Mouse (Mus musculus) hindbrain, embryonic 12.5 days (tissue): Measurements from ENCODE around the gene Prox2. TPM values are rescaled to one million over a fixed set of nuclear protein-coding genes. Genes with fewer than 3 reads are reported as not detected.

Experiments
- ATAC-seq: fragments of 200-750 bp; cut with Nextera tagmentation; 2 replicates; pipeline ENCODE4 v1.8.0; 2017; ENCODE audit warnings: moderate TSS enrichment; ENCODE audit not compliant: low FRiP score
- H3K27ac ChIP-seq: fragments of 300-500 bp; sonication (generic); 2 replicates; pipeline ENCODE4 v1.5.1; 2016; ENCODE audit warnings: mild to moderate bottlenecking
- H3K27me3 ChIP-seq: fragments of 300-500 bp; sonication (generic); 2 replicates; pipeline ENCODE4 v1.6.1; 2016; ENCODE audit warnings: mild to moderate bottlenecking
- H3K36me3 ChIP-seq: fragments of 300-500 bp; sonication (generic); 2 replicates; pipeline ENCODE4 v1.6.1; 2016; ENCODE audit warnings: mild to moderate bottlenecking
- H3K4me1 ChIP-seq: fragments of 300-500 bp; sonication (generic); 2 replicates; pipeline ENCODE4 v1.6.1; 2016
- H3K4me2 ChIP-seq: fragments of 300-500 bp; sonication (generic); replicated peaks from 2 replicates; pipeline ENCODE4 v1.6.1; 2016; ENCODE audit warnings: mild to moderate bottlenecking
- H3K4me3 ChIP-seq: fragments of 300-500 bp; sonication (generic); 2 replicates; pipeline ENCODE4 v1.5.1; 2016; ENCODE audit warnings: mild to moderate bottlenecking
- H3K9ac ChIP-seq: fragments of 300-500 bp; sonication (generic); 2 replicates; pipeline ENCODE4 v1.6.1; 2016; ENCODE audit warnings: mild to moderate bottlenecking, moderate library complexity
- H3K9me3 ChIP-seq: fragments of 300-500 bp; sonication (generic); replicated peaks from 2 replicates; pipeline ENCODE4 v1.6.1; 2016; ENCODE audit warnings: mild to moderate bottlenecking
- WGBS: fragments of 180-500 bp; shearing (Covaris S2); methylation state at CpG from one replicate; pipeline ENCODE4 v1.1.7; 2016; 5-methylcytosine and 5-hydroxymethylcytosine counted together
- polyA plus RNA-seq: library from polyadenylated mRNA; unstranded; fragments of >200 nt; fragmentation: Nextera tagmentation; extraction: Ambion mirVana; gene quantifications from 2 replicates; pipeline ENCODE4 v1.2.1, GENCODE M21; 2016

Gene Prox2
- polyA plus RNA-seq, 1 experiment from 2014 or later, result 3.2 TPM

GRCm38 (mm10) chr12:85124751-85125150, 14.2 kb upstream of the Prox2 start:
- Histone ChIP-seq H3K4me2 (no peak overlapping the region), H3K4me3 (no peak overlapping the region), H3K36me3 (peaks cover 83% of the 10 kb centered on the region), H3K9me3 (no peaks in the 10 kb centered on the region), H3K27me3 (no peaks in the 10 kb centered on the region), H3K27ac (no peak overlapping the region), H3K9ac (no peak overlapping the region), H3K4me1 (no peaks in the 10 kb centered on the region)
- 97% methylated on average over 5 of the region's 5 CpGs for WGBS
- ATAC-seq, result no peak

DNA sequence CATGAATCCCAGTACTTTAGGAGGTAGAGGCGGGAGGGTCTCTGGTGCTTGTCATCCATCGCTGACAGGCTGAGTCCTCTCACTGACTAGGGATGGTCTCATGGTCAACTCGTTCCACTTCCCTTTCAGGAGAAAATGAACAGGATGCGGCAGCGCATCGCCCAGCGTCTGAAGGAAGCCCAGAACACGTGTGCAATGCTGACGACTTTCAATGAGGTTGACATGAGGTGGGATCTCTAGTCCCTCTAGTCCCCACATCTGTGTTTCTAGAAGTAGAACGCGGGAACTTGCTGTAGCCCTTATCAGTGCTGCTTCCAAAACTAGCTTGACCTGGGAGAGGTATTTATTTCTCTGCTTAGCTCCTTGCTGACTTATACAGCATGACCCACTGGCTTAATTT, 13.1 kb upstream of the Prox2 start:
- Histone ChIP-seq H3K27me3 (no peaks in the 10 kb centered on the region), H3K4me2 (no peak overlapping the region), H3K9ac (no peak overlapping the region), H3K4me3 (no peak overlapping the region), H3K36me3 (peaks cover 85% of the 10 kb centered on the region), H3K9me3 (no peaks in the 10 kb centered on the region), H3K27ac (no peak overlapping the region), H3K4me1 (no peaks in the 10 kb centered on the region)
- WGBS, result 95% methylated on average over 11 of the region's 11 CpGs
- no peak for ATAC-seq

DNA sequence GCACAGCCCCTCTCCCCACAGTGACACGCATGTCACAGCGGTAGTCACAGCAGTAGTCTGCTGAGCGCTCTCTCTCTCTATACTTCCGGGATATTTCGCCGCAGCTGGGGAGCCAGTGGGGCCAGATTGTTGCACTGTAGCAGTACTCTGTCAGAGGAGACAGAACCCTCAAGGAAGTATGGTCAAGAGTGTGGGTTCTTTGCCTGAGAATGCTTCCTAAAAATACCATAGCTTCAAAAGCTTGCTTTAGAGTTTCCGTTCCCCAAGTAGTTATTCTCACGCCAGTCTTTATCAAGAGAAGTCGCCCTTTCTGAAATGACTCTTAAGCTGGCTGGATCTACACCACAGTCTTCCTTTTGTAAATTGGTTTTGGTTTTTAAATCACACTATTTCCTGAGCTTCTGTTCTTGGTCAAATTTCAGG, 12.6 kb upstream of the Prox2 start:
- Histone ChIP-seq H3K4me1 (no peaks in the 10 kb centered on the region), H3K9ac (no peak overlapping the region), H3K27ac (no peak overlapping the region), H3K27me3 (no peaks in the 10 kb centered on the region), H3K4me3 (no peak overlapping the region), H3K4me2 (no peak overlapping the region), H3K9me3 (no peaks in the 10 kb centered on the region), H3K36me3 (peaks cover 83% of the 10 kb centered on the region)
- WGBS, result 91% methylated on average over 9 of the region's 9 CpGs
- ATAC-seq, result no peak

GRCm38 (mm10) chr12:85121806-85122459, 11.4 kb upstream of the Prox2 start:
- 95% methylated on average over 9 of the region's 9 CpGs for WGBS
- no peaks in the 10 kb centered on the region for H3K4me1 ChIP-seq
- no peaks in the 10 kb centered on the region for H3K27me3 ChIP-seq
- no peak overlapping the region for H3K4me2 ChIP-seq
- H3K36me3 ChIP-seq, result peaks cover 80% of the 10 kb centered on the region
- no peaks in the 10 kb centered on the region for H3K9me3 ChIP-seq
- no peak overlapping the region for H3K9ac ChIP-seq
- no peak for ATAC-seq
- no peak overlapping the region for H3K27ac ChIP-seq
- no peak overlapping the region for H3K4me3 ChIP-seq

DNA sequence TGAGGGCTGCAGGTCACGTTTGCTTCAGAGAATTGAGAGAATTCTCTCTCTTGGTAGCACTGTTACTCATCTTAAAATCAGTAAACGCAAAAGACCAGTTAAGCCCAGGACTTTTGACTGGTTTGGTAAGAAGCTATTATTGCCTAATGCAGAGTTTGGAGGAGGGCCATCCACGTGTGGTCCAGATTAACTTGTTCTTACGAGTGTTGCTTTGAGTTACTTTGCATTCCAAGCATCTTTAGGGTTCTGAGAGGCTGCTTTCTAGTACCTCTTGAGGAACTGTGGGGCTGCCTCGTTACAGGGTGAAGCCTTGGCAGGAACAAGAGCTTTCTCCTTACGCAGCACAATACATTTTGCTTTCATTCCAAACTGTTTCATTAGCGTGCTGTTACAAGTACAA, 5.1 kb upstream of the Prox2 start:
- no peak for ATAC-seq
- Histone ChIP-seq H3K4me1 (peaks cover 19% of the 10 kb centered on the region), H3K36me3 (peaks cover 35% of the 10 kb centered on the region), H3K9ac (no peak overlapping the region), H3K27me3 (no peaks in the 10 kb centered on the region), H3K4me2 (no peak overlapping the region), H3K4me3 (no peak overlapping the region), H3K9me3 (no peaks in the 10 kb centered on the region), H3K27ac (no peak overlapping the region)
- WGBS, result 83% methylated on average over 7 of the region's 7 CpGs

- no peak overlapping the region for H3K4me2 ChIP-seq
- WGBS, result 100% methylated on average over 3 of the region's 3 CpGs
- H3K4me1 ChIP-seq, result peaks cover 26% of the 10 kb centered on the region
- no peak overlapping the region for H3K9ac ChIP-seq
- no peaks in the 10 kb centered on the region for H3K9me3 ChIP-seq
- no peak for ATAC-seq
- no peak overlapping the region for H3K4me3 ChIP-seq
- no peaks in the 10 kb centered on the region for H3K27me3 ChIP-seq
- no peak overlapping the region for H3K27ac ChIP-seq
- H3K36me3 ChIP-seq, result peaks cover 21% of the 10 kb centered on the region; the same call in 1 of the 2 replicates
These were observed 3.4 kb upstream of the Prox2 start for GRCm38 (mm10) chr12:85113917-85114316.

- Histone ChIP-seq H3K4me3 (no peak overlapping the region), H3K4me1 (peaks cover 26% of the 10 kb centered on the region), H3K27me3 (no peaks in the 10 kb centered on the region), H3K36me3 (peaks cover 17% of the 10 kb centered on the region; the same call in 1 of the 2 replicates), H3K4me2 (no peak overlapping the region), H3K9ac (no peak overlapping the region), H3K27ac (no peak overlapping the region), H3K9me3 (no peaks in the 10 kb centered on the region)
- no peak for ATAC-seq
- WGBS, result 96% methylated on average over 3 of the region's 3 CpGs
These were observed 2.8 kb upstream of the Prox2 start for GRCm38 (mm10) chr12:85113337-85113736.

- Histone ChIP-seq H3K27ac (no peak overlapping the region), H3K36me3 (peaks cover 11% of the 10 kb centered on the region; the same call in 1 of the 2 replicates), H3K4me3 (no peak overlapping the region), H3K4me2 (peak overlapping the region; percentile 75; the same call in 1 of the 2 replicates), H3K9me3 (no peaks in the 10 kb centered on the region), H3K4me1 (peaks cover 26% of the 10 kb centered on the region), H3K27me3 (no peaks in the 10 kb centered on the region), H3K9ac (no peak overlapping the region)
- ATAC-seq, result no peak
- 91% methylated on average over 7 of the region's 7 CpGs for WGBS
These were observed 2.1 kb upstream of the Prox2 start for GRCm38 (mm10) chr12:85112550-85113251.

- Histone ChIP-seq H3K9ac (peak overlapping the region; percentile 92), H3K4me3 (peak overlapping the region; percentile 81), H3K4me1 (peaks cover 33% of the 10 kb centered on the region), H3K27me3 (no peaks in the 10 kb centered on the region), H3K27ac (peak overlapping the region; percentile 78), H3K9me3 (no peaks in the 10 kb centered on the region), H3K36me3 (peaks cover 3% of the 10 kb centered on the region; the same call in 1 of the 2 replicates), H3K4me2 (peak overlapping the region; percentile 75)
- ATAC-seq, result peak; percentile 49
- 15% methylated on average over 18 of the region's 18 CpGs for WGBS
These were observed 405 bp downstream of the Prox2 start for GRCm38 (mm10) chr12:85110011-85110697.

DNA sequence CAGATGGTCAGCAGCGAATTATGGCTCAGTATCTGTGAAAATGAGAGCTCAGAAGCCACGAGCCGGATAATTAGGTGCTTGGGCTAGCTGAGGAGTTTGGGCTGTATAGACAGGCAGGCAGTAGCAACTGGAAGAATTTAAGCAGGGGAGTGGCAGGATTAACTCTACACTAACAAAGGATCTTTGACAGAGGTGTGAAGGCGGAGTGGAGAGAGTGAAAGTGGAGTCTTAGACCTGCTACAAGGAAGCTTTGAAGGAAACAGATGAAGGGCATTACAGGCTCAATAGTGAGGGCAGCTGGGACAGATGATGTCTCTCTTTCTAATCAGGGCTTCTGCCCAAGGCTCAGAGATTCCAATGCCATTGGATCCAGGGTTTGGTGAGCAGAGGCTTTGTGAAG, 1.1 kb downstream of the Prox2 start:
- H3K9ac ChIP-seq, result peak overlapping the region; percentile 92; the same call in 1 of the 2 replicates
- no peaks in the 10 kb centered on the region for H3K9me3 ChIP-seq
- H3K36me3 ChIP-seq, result peaks cover 3% of the 10 kb centered on the region; the same call in 1 of the 2 replicates
- no peak overlapping the region for H3K4me3 ChIP-seq
- ATAC-seq, result no peak
- no peaks in the 10 kb centered on the region for H3K27me3 ChIP-seq
- H3K27ac ChIP-seq, result no peak overlapping the region
- peaks cover 33% of the 10 kb centered on the region for H3K4me1 ChIP-seq
- peak overlapping the region; percentile 75; the same call in 1 of the 2 replicates for H3K4me2 ChIP-seq
- 69% methylated on average over 4 of the region's 4 CpGs for WGBS

DNA sequence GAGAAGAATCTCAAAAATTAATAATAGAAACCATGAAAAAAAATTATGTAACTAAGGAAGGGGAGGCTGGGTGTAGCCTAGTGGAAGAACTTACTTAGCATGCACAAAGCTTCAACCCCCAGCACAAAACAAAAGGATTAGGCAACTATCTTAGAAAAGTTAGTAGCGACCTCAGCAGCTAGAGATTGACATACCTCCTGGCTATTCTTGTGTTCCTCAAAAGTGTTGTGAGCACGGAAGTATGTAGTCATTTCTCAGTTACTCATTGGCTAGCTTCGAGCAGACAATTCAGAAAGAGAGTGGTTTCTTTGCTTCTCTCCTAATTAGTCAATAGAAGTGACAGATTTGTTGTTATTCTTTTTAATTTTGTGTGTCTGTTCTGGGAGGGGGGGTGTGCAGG, 1.9 kb downstream of the Prox2 start:
- Histone ChIP-seq H3K9ac (no peak overlapping the region), H3K4me2 (no peak overlapping the region), H3K27ac (no peak overlapping the region), H3K9me3 (no peaks in the 10 kb centered on the region), H3K36me3 (peaks cover 3% of the 10 kb centered on the region; the same call in 1 of the 2 replicates), H3K4me1 (peaks cover 33% of the 10 kb centered on the region), H3K4me3 (no peak overlapping the region), H3K27me3 (no peaks in the 10 kb centered on the region)
- ATAC-seq, result no peak
- WGBS, result 71% methylated on average over 3 of the region's 3 CpGs

DNA sequence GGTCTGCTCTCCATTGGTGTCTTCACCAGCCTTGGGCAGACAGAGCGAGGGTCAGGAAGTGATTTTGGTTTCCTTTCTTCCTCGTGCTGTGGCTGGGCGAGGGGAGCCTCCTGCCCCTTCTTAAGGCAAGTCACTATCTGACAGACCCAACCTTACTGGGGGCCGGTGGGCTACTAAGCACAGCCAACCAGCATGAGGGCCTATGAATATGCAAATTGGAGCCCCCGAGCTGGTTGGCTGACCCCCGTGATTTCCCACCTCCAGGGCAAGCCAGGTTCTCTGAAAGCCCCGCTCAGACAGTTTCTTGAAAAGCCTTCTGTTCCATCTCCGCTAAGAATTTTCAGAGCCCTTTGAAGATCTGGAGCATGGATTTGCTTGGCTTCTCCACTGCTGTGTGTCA, 4.3 kb downstream of the Prox2 start:
- no peak for ATAC-seq
- H3K4me1 ChIP-seq, result peaks cover 14% of the 10 kb centered on the region
- H3K36me3 ChIP-seq, result no peaks in the 10 kb centered on the region
- no peaks in the 10 kb centered on the region for H3K27me3 ChIP-seq
- H3K4me2 ChIP-seq, result peak overlapping the region; percentile 35
- 5% methylated on average over 8 of the region's 8 CpGs for WGBS
- H3K27ac ChIP-seq, result no peak overlapping the region
- no peak overlapping the region for H3K4me3 ChIP-seq
- H3K9me3 ChIP-seq, result no peaks in the 10 kb centered on the region
- H3K9ac ChIP-seq, result 0 out of 2 replicates have a peak overlapping the region, but pooled peaks have one; percentile 5
